Mouse (Mus musculus): ENCODE results near the gene Scrn2. TPM values are rescaled to one million over a fixed set of nuclear protein-coding genes. Genes with fewer than 3 reads are reported as not detected.

The Scrn2 gene
- polyA plus RNA-seq, 1 experiment from 2014 or later = 11.8 TPM

- WGBS (ENCODE audit: insufficient replicate concordance) = 10% methylated on average over 13 of the region's 13 CpGs
- H3K27ac ChIP-seq (replicated peaks) = no peak overlapping the region
- peaks cover 98% of the 10 kb centered on the region for H3K27me3 ChIP-seq
- H3K4me1 ChIP-seq (replicated peaks) = peaks cover 31% of the 10 kb centered on the region
- H3K4me3 ChIP-seq (replicated peaks) = no peak overlapping the region
- H3K9ac ChIP-seq = no peak overlapping the region
- H3K36me3 ChIP-seq (replicated peaks) = no peaks in the 10 kb centered on the region
- no peak overlapping the region for H3K4me2 ChIP-seq
- no peaks in the 10 kb centered on the region for H3K9me3 ChIP-seq (replicated peaks)
- no peak for ATAC-seq (ENCODE audit: insufficient read depth)
Observed at GRCm38 (mm10) chr11:97019345-97019708, 10.4 kb upstream of the Scrn2 start.

DNA sequence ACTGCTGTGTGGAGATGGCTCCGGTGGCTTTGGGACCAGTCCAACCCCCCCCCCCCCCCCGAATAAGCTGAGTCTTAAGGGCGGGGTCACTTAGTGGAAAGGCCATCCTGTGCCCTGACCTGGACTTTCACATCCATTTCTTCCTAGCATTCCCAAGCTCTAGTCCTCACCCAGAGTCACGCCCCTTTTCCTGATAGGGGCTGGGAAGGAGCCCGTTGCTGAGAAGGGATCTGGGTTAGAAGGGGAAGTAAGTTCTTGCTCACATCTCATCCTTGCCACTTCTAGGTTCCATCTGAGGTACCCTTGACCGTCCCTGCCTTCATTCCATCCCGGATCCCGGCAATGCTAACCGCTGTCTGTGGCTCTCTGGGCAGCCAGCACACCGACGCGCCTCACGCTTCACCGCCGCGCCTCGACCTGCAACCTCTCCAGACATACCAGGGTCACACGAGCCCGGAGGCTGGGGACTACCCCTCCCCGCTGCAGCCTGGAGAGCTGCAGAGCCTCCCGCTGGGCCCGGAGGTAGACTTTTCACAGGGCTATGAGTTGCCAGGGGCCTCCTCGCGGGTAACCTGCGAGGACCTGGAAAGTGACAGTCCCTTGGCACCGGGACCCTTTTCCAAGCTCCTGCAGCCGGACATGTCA lies 8.5 kb upstream of the Scrn2 start:
- Histone ChIP-seq H3K4me2 (peak overlapping the region; percentile 83), H3K27me3 (peaks cover 96% of the 10 kb centered on the region), H3K4me3 (replicated peaks) (peak overlapping the region; percentile 59), H3K9me3 (replicated peaks) (no peaks in the 10 kb centered on the region), H3K27ac (replicated peaks) (no peak overlapping the region), H3K9ac (no peak overlapping the region), H3K36me3 (replicated peaks) (no peaks in the 10 kb centered on the region), H3K4me1 (replicated peaks) (peaks cover 40% of the 10 kb centered on the region)
- no peak; the same call in 1 of the 2 replicates for ATAC-seq (ENCODE audit: insufficient read depth)
- 2% methylated on average over 27 of the region's 27 CpGs for WGBS (ENCODE audit: insufficient replicate concordance)

- H3K27me3 ChIP-seq = peaks cover 88% of the 10 kb centered on the region
- no peaks in the 10 kb centered on the region for H3K36me3 ChIP-seq (replicated peaks)
- no peak overlapping the region for H3K27ac ChIP-seq (replicated peaks)
- peak overlapping the region; percentile 83 for H3K4me2 ChIP-seq
- ATAC-seq (ENCODE audit: insufficient read depth) = peak; percentile 47
- peak overlapping the region; percentile 39; the same call in 1 of the 2 replicates for H3K9ac ChIP-seq
- 1% methylated on average over 50 of the region's 50 CpGs for WGBS (ENCODE audit: insufficient replicate concordance)
- H3K4me1 ChIP-seq (replicated peaks) = peaks cover 41% of the 10 kb centered on the region
- peak overlapping the region; percentile 59 for H3K4me3 ChIP-seq (replicated peaks)
- H3K9me3 ChIP-seq (replicated peaks) = no peaks in the 10 kb centered on the region
Observed at GRCm38 (mm10) chr11:97021873-97022484, 7.8 kb upstream of the Scrn2 start.

- WGBS (ENCODE audit: insufficient replicate concordance) = 53% methylated on average over 10 of the region's 10 CpGs
- H3K4me3 ChIP-seq (replicated peaks) = no peak overlapping the region
- no peaks in the 10 kb centered on the region for H3K36me3 ChIP-seq (replicated peaks)
- H3K27me3 ChIP-seq = peaks cover 58% of the 10 kb centered on the region
- no peak for ATAC-seq (ENCODE audit: insufficient read depth)
- H3K9me3 ChIP-seq (replicated peaks) = no peaks in the 10 kb centered on the region
- H3K27ac ChIP-seq (replicated peaks) = no peak overlapping the region
- H3K9ac ChIP-seq = no peak overlapping the region
- H3K4me2 ChIP-seq = no peak overlapping the region
- H3K4me1 ChIP-seq (replicated peaks) = peaks cover 32% of the 10 kb centered on the region
Observed at GRCm38 (mm10) chr11:97024977-97025376, 4.8 kb upstream of the Scrn2 start.

DNA sequence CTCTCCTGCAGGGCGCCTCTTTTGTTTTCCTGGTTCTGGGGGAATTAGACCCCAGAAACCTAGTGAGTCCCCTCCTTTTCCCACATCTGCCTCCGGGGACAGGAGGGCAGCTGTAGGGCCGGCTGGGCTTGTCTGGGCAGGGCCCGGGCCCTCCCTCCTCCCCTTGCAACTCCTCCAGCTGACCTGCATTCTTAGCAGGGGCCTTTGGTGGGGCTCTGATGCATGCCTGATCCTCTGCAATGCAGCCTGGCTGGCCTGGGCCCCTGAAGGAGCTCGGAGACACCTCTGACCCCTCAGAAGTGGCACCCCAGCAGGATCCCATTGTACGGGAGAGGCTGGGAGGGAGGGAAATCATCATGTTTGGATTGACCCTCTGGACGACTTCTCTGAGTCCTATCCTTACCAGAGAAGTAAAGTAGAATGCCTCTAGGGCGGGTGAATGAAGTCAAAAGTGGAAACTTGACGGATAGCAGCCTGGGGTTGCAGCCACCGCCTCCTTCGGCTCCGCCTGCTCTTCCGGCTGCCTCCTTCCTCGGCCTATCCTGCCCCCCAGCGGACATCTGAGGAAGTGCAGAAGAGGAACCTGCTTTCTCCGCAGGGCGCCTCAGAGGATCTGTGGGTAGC lies 3.9 kb upstream of the Scrn2 start:
- H3K4me2 ChIP-seq = peak overlapping the region; percentile 65
- WGBS (ENCODE audit: insufficient replicate concordance) = 9% methylated on average over 17 of the region's 17 CpGs
- no peak for ATAC-seq (ENCODE audit: insufficient read depth)
- H3K27ac ChIP-seq (replicated peaks) = no peak overlapping the region; the same call in 1 of the 2 replicates
- H3K36me3 ChIP-seq (replicated peaks) = no peaks in the 10 kb centered on the region
- H3K4me1 ChIP-seq (replicated peaks) = peaks cover 41% of the 10 kb centered on the region
- peaks cover 50% of the 10 kb centered on the region for H3K27me3 ChIP-seq
- H3K9me3 ChIP-seq (replicated peaks) = no peaks in the 10 kb centered on the region
- peak overlapping the region; percentile 37; the same call in 1 of the 2 replicates for H3K9ac ChIP-seq
- peak overlapping the region; percentile 33; the same call in 1 of the 2 replicates for H3K4me3 ChIP-seq (replicated peaks)

DNA sequence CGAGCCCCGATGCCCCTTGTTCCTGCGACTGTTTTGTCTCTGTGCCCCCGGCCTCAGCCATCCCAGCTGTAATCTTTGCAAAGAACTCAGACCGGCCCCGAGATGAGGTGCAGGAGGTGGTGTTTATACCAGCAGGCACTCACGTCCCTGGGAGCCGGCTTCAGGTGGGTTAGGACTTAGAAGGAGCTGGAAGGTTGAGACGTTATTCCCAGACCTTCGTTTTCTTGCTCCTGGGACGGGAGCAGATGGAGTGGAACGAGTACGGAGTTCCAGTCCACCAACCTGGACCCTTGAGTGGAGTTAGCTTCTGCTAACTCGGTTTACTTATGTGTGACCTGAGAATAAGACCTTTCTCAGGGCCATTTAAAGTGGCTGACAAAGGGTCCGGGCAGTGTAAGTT lies 688 bp downstream of the Scrn2 start:
- peaks cover 25% of the 10 kb centered on the region for H3K4me1 ChIP-seq (replicated peaks)
- H3K36me3 ChIP-seq (replicated peaks) = no peaks in the 10 kb centered on the region
- peak overlapping the region; percentile 65 for H3K9ac ChIP-seq
- H3K9me3 ChIP-seq (replicated peaks) = no peaks in the 10 kb centered on the region
- ATAC-seq (ENCODE audit: insufficient read depth) = no peak
- peak overlapping the region; percentile 79 for H3K4me2 ChIP-seq
- peak overlapping the region; percentile 65 for H3K4me3 ChIP-seq (replicated peaks)
- peak overlapping the region; percentile 43; the same call in 1 of the 2 replicates for H3K27ac ChIP-seq (replicated peaks)
- WGBS (ENCODE audit: insufficient replicate concordance) = 21% methylated on average over 15 of the region's 15 CpGs
- H3K27me3 ChIP-seq = peaks cover 4% of the 10 kb centered on the region

- Histone ChIP-seq H3K9ac (no peak overlapping the region), H3K4me2 (no peak overlapping the region), H3K27ac (replicated peaks) (no peak overlapping the region), H3K9me3 (replicated peaks) (no peaks in the 10 kb centered on the region), H3K4me3 (replicated peaks) (no peak overlapping the region), H3K36me3 (replicated peaks) (no peaks in the 10 kb centered on the region), H3K27me3 (no peaks in the 10 kb centered on the region), H3K4me1 (replicated peaks) (peaks cover 16% of the 10 kb centered on the region)
- WGBS (ENCODE audit: insufficient replicate concordance) = 79% methylated on average over 12 of the region's 12 CpGs
- ATAC-seq (ENCODE audit: insufficient read depth) = no peak
Observed at GRCm38 (mm10) chr11:97031977-97032376, 2.2 kb downstream of the Scrn2 start.

DNA sequence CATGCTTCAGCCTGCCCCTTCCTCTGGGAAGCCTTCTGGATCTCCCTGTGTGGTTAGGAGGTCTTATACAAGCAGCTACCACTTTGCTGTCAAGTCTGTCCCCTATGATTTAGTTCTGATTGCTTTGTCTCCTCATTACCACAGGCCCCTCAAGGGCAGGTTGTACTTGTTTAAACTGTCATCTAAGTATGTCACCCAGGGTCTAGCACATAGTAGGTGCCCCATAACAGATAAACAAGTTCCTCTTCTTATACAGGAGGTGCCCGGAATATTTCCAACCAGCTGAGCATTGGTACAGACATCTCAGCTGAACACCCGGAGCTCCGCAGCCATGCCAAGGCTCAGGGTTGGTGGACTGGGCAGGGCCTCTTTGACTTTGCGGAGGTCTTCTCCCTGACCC lies 2.8 kb downstream of the Scrn2 start:
- Histone ChIP-seq H3K4me3 (replicated peaks) (no peak overlapping the region), H3K27me3 (no peaks in the 10 kb centered on the region), H3K27ac (replicated peaks) (no peak overlapping the region), H3K4me2 (no peak overlapping the region), H3K9ac (no peak overlapping the region), H3K9me3 (replicated peaks) (no peaks in the 10 kb centered on the region), H3K4me1 (replicated peaks) (peaks cover 16% of the 10 kb centered on the region), H3K36me3 (replicated peaks) (no peaks in the 10 kb centered on the region)
- WGBS (ENCODE audit: insufficient replicate concordance) = 80% methylated on average over 4 of the region's 4 CpGs
- ATAC-seq (ENCODE audit: insufficient read depth) = no peak

DNA sequence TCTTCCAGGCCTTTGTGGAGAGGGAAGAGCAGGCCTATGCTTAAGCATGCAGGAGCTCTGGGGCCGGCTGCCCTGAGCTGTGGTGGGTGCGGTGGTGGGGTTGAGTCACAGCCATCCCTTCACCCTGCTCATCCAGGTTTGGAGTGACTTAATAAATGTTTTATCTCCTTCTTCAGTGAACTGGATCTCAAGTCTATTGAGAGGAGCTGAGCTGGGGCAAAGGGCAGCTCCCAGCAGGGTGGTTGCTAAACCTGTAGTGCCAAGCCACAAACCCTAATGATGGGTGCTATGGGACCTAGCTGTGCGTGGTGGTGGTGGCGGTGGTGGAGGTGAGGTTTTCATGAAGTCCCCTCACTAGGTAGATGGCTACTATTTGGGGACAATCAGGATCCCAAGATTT lies 4.0 kb downstream of the Scrn2 start:
- ATAC-seq (ENCODE audit: insufficient read depth) = no peak
- WGBS (ENCODE audit: insufficient replicate concordance) = 79% methylated on average over 4 of the region's 4 CpGs

DNA sequence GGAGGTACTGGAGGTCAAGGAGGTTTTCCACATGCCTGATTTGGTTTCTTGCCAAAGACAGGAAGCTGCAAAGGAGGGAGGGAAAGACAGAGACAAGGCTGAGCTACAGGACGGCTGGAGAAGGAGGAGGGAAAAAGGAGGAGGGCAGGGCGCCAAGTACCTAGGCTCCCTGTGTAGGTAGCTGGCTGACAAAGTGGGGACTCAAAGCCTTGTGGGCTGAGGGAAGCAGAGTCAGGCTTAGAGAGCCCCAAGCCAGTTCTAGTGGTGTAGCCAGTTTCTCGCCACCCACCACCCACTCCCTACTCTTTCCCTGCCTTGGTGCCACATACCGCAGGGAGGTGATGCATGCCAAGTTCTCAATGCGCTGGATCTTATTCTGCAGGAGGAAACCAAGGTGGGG lies 6.4 kb downstream of the Scrn2 start:
- Histone ChIP-seq H3K9ac (no peak overlapping the region), H3K4me2 (no peak overlapping the region), H3K4me1 (replicated peaks) (peaks cover 10% of the 10 kb centered on the region), H3K4me3 (replicated peaks) (no peak overlapping the region), H3K36me3 (replicated peaks) (no peaks in the 10 kb centered on the region), H3K27me3 (no peaks in the 10 kb centered on the region), H3K9me3 (replicated peaks) (no peaks in the 10 kb centered on the region), H3K27ac (replicated peaks) (no peak overlapping the region)
- WGBS (ENCODE audit: insufficient replicate concordance) = 66% methylated on average over 5 of the region's 5 CpGs
- no peak for ATAC-seq (ENCODE audit: insufficient read depth)

More for the DNA sequence above, 4.0 kb downstream of the Scrn2 start:
- Histone ChIP-seq H3K27me3 (no peaks in the 10 kb centered on the region), H3K4me2 (no peak overlapping the region), H3K4me1 (replicated peaks) (peaks cover 16% of the 10 kb centered on the region), H3K9ac (no peak overlapping the region), H3K36me3 (replicated peaks) (no peaks in the 10 kb centered on the region), H3K4me3 (replicated peaks) (no peak overlapping the region), H3K9me3 (replicated peaks) (no peaks in the 10 kb centered on the region), H3K27ac (replicated peaks) (no peak overlapping the region)

GRCm38 (mm10) chr11:97038881-97039280 lies 9.1 kb downstream of the Scrn2 start:
- no peak for ATAC-seq (ENCODE audit: insufficient read depth)
- Histone ChIP-seq H3K27ac (replicated peaks) (no peak overlapping the region), H3K4me2 (no peak overlapping the region), H3K9me3 (replicated peaks) (no peaks in the 10 kb centered on the region), H3K9ac (no peak overlapping the region), H3K36me3 (replicated peaks) (0 out of 2 replicates have a peak, but pooled peaks cover 1% of the 10 kb centered on the region), H3K4me1 (replicated peaks) (peaks cover 25% of the 10 kb centered on the region), H3K27me3 (no peaks in the 10 kb centered on the region), H3K4me3 (replicated peaks) (no peak overlapping the region)
- WGBS (ENCODE audit: insufficient replicate concordance) = 60% methylated on average over 7 of the region's 7 CpGs
